Mouse (Mus musculus): Measurements from ENCODE around the gene Pvalb.

- TF ChIP-seq CTCF (IDR thresholded peaks at IDR 0.05; ENCODE audit: low read depth) (no peak), EP300 (IDR thresholded peaks at IDR 0.05; ENCODE audit: low read depth) (no peak)
These were observed 37.6 kb upstream of the Pvalb start for GRCm38 (mm10) chr15:78243774-78244173.
